Mouse (Mus musculus): Measurements from ENCODE around the gene Tspoap1. TPM values are rescaled to one million over a fixed set of nuclear protein-coding genes. Genes with fewer than 3 reads are reported as not detected.
A peak's percentile ranks its signal among the peaks of the same experiment; 100 is the strongest.

Tspoap1 gene
- total and polyA plus RNA-seq, 3 experiments, result 12.3 to 36.9 (median 12.8) TPM

DNA sequence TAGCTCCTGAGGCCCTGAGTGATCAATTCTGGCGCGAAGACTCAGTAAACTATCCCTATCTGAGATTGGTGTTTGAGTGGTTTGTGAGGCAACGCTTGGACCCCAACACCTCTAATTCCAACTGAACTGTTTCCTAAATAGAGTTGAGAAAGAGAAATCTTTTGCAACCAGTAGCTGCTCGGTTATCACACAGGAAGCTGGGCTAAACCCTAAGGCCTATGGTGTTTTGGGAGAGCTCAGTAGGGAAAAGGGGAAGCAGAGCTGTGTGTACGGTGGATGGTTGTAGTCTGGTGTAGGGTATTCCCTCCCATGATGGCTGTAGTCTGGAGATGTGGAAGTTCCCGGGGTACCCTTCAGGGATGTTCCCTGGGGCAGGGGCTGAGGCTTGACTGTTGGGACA lies 29.7 kb downstream of the Tspoap1 start:
- peaks cover 7% of the 10 kb centered on the region for H3K27me3 ChIP-seq (replicated peaks)
- TF ChIP-seq POLR2A (IDR thresholded peaks at IDR 0.05; ENCODE audit: low read depth, low read length) (no peak), USF2 (conservative IDR thresholded peaks at IDR 0.05; ENCODE audit: low read depth, low read length) (no peak), MYC (IDR thresholded peaks at IDR 0.05; ENCODE audit: low read depth, low read length) (no peak), MAZ (IDR thresholded peaks at IDR 0.05; ENCODE audit: low read depth, low read length) (no peak), E2F4 (IDR thresholded peaks at IDR 0.05; ENCODE audit: insufficient replicate concordance, low read depth, low read length) (no peak), MEF2A (IDR thresholded peaks at IDR 0.05; ENCODE audit: borderline replicate concordance, low read depth, low read length) (no peak)
- peaks cover 9 to 15% of the 10 kb centered on the region in 2 experiments for H3K36me3 ChIP-seq (replicated peaks in 1 of 2; ENCODE audit: control insufficient read depth in 1 of 2, insufficient read depth in 1 of 2, low read length in 1 of 2)
- no peak overlapping the region for H3K9ac ChIP-seq (ENCODE audit: insufficient read depth, low read depth)
- H3K4me2 ChIP-seq (ENCODE audit: insufficient read depth, low read depth, poor library complexity, severe bottlenecking), result no peak overlapping the region
- dilution Hi-C loops (cut with MboI; ENCODE audit: extremely low pct_ligation_motif_present, extremely low pct_unique_long_range_greater_than_20kb, low sequenced_read_pairs) (no loop called here), in situ Hi-C loops (cut with MboI; ENCODE audit: low pct_ligation_motif_present, low pct_unique_long_range_greater_than_20kb, low sequenced_read_pairs) (no loop called here)
- no peak overlapping the region for H3K27ac ChIP-seq (ENCODE audit: insufficient read depth, low read depth)
- H3K9me3 ChIP-seq (replicated peaks; ENCODE audit: low read length), result no peaks in the 10 kb centered on the region
- H3K4me3 ChIP-seq (replicated peaks in 1 of 3; ENCODE audit: low read depth in 2 of 3, low read length in 2 of 3, poor library complexity in 1 of 3), result no peak overlapping the region
- no peaks in the 10 kb centered on the region for H3K79me2 ChIP-seq (replicated peaks; ENCODE audit: control insufficient read depth, extremely low read depth, insufficient read depth, poor library complexity, severe bottlenecking)
- H3K4me1 ChIP-seq (ENCODE audit: control insufficient read depth in 1 of 2, insufficient read depth in 2 of 2), result 0 out of 4 replicates have a peak, but pooled peaks cover 0 to 3% of the 10 kb centered on the region in 2 experiments
- no peak for DNase-seq (ENCODE audit: extremely low read depth)

DNA sequence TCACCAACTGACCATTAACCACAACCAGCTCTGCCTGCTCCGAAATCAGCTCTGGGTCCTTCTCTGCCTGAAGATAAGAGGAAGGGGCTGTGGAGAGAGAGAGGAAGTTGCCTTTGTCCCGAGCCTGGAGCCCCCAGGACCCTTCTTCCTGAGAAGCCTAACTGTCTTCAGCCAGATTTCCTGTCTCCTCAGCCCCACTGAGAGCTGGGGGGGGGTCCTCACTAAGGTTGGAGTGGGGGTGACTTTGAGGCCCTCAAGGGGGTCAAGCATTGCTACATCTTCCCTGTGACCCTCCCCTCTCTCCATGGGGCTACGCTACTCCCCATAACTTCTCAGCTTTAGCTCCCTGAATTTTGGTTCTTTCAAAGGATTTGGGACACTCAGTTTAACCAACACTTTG lies 33.1 kb downstream of the Tspoap1 start, which contains the start of gene Mpo:
Mpo (plus strand) TSS at position 122 of the 400 bp plus-strand sequence.
- dilution Hi-C loops (cut with MboI; ENCODE audit: extremely low pct_ligation_motif_present, extremely low pct_unique_long_range_greater_than_20kb, low sequenced_read_pairs), result no loop called here
- in situ Hi-C loops (cut with MboI; ENCODE audit: low pct_ligation_motif_present, low pct_unique_long_range_greater_than_20kb, low sequenced_read_pairs), result no loop called here

DNA sequence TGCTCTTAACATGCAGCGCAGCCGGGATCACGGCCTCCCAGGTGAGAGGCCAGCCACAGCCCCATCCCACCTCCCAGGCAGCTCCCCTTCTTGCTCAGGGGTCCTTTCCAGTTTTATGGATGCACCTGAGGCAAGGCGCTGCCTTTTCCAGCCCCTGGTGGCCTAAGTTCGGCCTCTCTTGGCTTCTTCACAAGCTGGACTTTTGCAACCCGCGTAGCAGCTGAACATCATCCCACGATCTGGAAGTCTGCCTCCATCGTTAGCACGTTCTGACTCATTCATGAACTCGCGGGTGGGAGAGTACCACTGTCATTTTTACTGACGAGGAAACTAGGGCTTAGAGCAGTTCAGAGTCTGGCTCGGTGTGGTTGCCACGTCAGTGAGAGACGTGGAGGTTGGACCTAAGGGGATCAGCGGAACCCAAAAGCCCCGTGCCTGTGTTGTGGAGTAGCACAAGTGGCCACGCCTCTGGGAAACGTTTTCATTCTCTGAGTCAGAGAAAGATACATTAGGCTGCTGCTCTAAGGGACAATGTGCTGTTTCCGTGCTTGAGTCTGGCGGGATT lies 41.5 kb downstream of the Tspoap1 start:
- Histone ChIP-seq H3K9me3 (replicated peaks; ENCODE audit: low read length) (no peaks in the 10 kb centered on the region), H3K4me1 (ENCODE audit: control insufficient read depth in 1 of 2, insufficient read depth in 2 of 2) (peaks cover 10 to 16% of the 10 kb centered on the region in 2 experiments), H3K79me2 (replicated peaks; ENCODE audit: control insufficient read depth, extremely low read depth, insufficient read depth, poor library complexity, severe bottlenecking) (no peaks in the 10 kb centered on the region), H3K9ac (ENCODE audit: insufficient read depth, low read depth) (no peak overlapping the region), H3K27ac (ENCODE audit: insufficient read depth, low read depth) (no peak overlapping the region), H3K36me3 (replicated peaks in 1 of 2; ENCODE audit: control insufficient read depth in 1 of 2, insufficient read depth in 1 of 2, low read length in 1 of 2) (no peaks in the 10 kb centered on the region), H3K4me2 (ENCODE audit: insufficient read depth, low read depth, poor library complexity, severe bottlenecking) (peak overlapping the region; percentile 55), H3K27me3 (replicated peaks) (peaks cover 30% of the 10 kb centered on the region), H3K4me3 (replicated peaks in 1 of 3; ENCODE audit: low read depth in 2 of 3, low read length in 2 of 3, poor library complexity in 1 of 3) (no peak overlapping the region)
- peak; percentile 29 for DNase-seq (ENCODE audit: extremely low read depth)
- dilution Hi-C loops (cut with MboI; ENCODE audit: extremely low pct_ligation_motif_present, extremely low pct_unique_long_range_greater_than_20kb, low sequenced_read_pairs) (no loop called here), in situ Hi-C loops (cut with MboI; ENCODE audit: low pct_ligation_motif_present, low pct_unique_long_range_greater_than_20kb, low sequenced_read_pairs) (loop anchor here (5.0 kb wide), 1 partner anchor 76 kb away; the partner anchor contains the start of gene Epx)
- TF ChIP-seq IRF4 (IDR thresholded peaks at IDR 0.05; ENCODE audit: low read depth, low read length), result peak; percentile 52; the same call in 1 of the 2 replicates
- no peak for TF ChIP-seq MAFK (IDR thresholded peaks at IDR 0.05; ENCODE audit: insufficient replicate concordance, low read length)
- TF ChIP-seq POLR2AphosphoS2 (IDR thresholded peaks at IDR 0.05; ENCODE audit: low read depth, low read length), result no peak
- no peak for TF ChIP-seq ZC3H11A (IDR thresholded peaks at IDR 0.05; ENCODE audit: low read depth, low read length)
- no peak; the same call in 1 of the 2 replicates for TF ChIP-seq MXI1 (IDR thresholded peaks at IDR 0.05; ENCODE audit: low read depth, low read length)
- TF ChIP-seq TBP (conservative IDR thresholded peaks at IDR 0.05; ENCODE audit: low read depth, low read length), result no peak
- no peak for TF ChIP-seq HCFC1 (IDR thresholded peaks at IDR 0.05; ENCODE audit: low read depth, low read length)
- no peak for TF ChIP-seq MAZ (IDR thresholded peaks at IDR 0.05; ENCODE audit: low read depth, low read length)
- TF ChIP-seq MAX (IDR thresholded peaks at IDR 0.05; ENCODE audit: low read length), result peak; percentile 29; the same call in 1 of the 2 replicates
- TF ChIP-seq BHLHE40 (IDR thresholded peaks at IDR 0.05; ENCODE audit: low read depth, low read length), result peak; percentile 60; the same call in 1 of the 2 replicates

More for the DNA sequence above, 33.1 kb downstream of the Tspoap1 start, which contains the start of gene Mpo:
- Histone ChIP-seq H3K4me2 (ENCODE audit: insufficient read depth, low read depth, poor library complexity, severe bottlenecking) (no peak within 1 kb of the TSS), H3K27ac (ENCODE audit: insufficient read depth, low read depth) (no peak within 1 kb of the TSS), H3K79me2 (replicated peaks; ENCODE audit: control insufficient read depth, extremely low read depth, insufficient read depth, poor library complexity, severe bottlenecking) (no peaks in the 10 kb centered on the region), H3K36me3 (replicated peaks in 1 of 2; ENCODE audit: control insufficient read depth in 1 of 2, insufficient read depth in 1 of 2, low read length in 1 of 2) (no peaks in the 10 kb centered on the region), H3K27me3 (replicated peaks) (peaks cover 32% of the 10 kb centered on the region), H3K4me1 (ENCODE audit: control insufficient read depth in 1 of 2, insufficient read depth in 2 of 2) (no peaks in the 10 kb centered on the region), H3K9ac (ENCODE audit: insufficient read depth, low read depth) (no peak within 1 kb of the TSS), H3K4me3 (replicated peaks in 1 of 3; ENCODE audit: low read depth in 2 of 3, low read length in 2 of 3, poor library complexity in 1 of 3) (no peak within 1 kb of the TSS), H3K9me3 (replicated peaks; ENCODE audit: low read length) (no peaks in the 10 kb centered on the region)
- TF ChIP-seq BHLHE40 (IDR thresholded peaks at IDR 0.05; ENCODE audit: low read depth, low read length), result no peak
- no peak for DNase-seq (ENCODE audit: extremely low read depth)

Data from CH12.LX (cell line).